Mouse (Mus musculus) Patski (cell line): ENCODE results near the gene Gmnn. TPM values are rescaled to one million over a fixed set of nuclear protein-coding genes. Genes with fewer than 3 reads are reported as not detected.

Source experiments
- ATAC-seq: fragments of 100-300 bp; one replicate; pipeline ENCODE4 v1.8.0; 2021
- CTCF ChIA-PET: fragments of 350-600 bp; sonication (Branson Sonifier 250); formaldehyde crosslinking; loops from one replicate; lab custom pipeline; 2022; ENCODE audit warnings: inconsistent platforms; lab: Charles Lee
- POLR2A ChIA-PET: fragments of 350-600 bp; sonication (Branson Sonifier 250); formaldehyde crosslinking; loops from one replicate; lab custom pipeline; 2022; ENCODE audit warnings: antibody characterized with exemption, inconsistent platforms; lab: Charles Lee
- DNase-seq: peaks from one replicate; pipeline ENCODE4 v3.0.0-alpha.2; 2011; ENCODE audit warnings: low read depth, low spot score
- H3K27me3 ChIP-seq: fragments of 371-371 bp; one replicate; pipeline ENCODE4 v1.5.1; 2021
- CTCF ChIP-seq: fragments of 100-300 bp; IDR thresholded peaks from one replicate; pipeline ENCODE4 v1.5.1; 2021
- in situ Hi-C: fragments of 300-500 bp; cut with MboI; formaldehyde crosslinking; loops from 3 replicates; pipeline ENCODE4 v1.11.1; 2018; ENCODE audit warnings: low pct_unique_long_range_greater_than_20kb, mixed read lengths
- polyA plus RNA-seq: library from polyadenylated mRNA; unstranded; gene quantifications from one replicate; pipeline ENCODE4 v1.2.3, GENCODE M21; 2021

Gmnn gene
- 61.1 TPM for polyA plus RNA-seq

GRCm38 (mm10) chr13:24761403-24762227, at the start of gene Gmnn:
TSS of gene Gmnn (minus strand) at chr13:24761923.
- ATAC-seq, result peak; percentile 95
- in situ Hi-C loops, result no loop called here
- CTCF ChIA-PET, result no interaction called here

GRCm38 (mm10) chr13:24806079-24806478, 44.4 kb upstream of the Gmnn start:
- TF ChIP-seq CTCF, result no peak
- in situ Hi-C loops, result no loop called here
- ChIA-PET POLR2A (interaction anchor here (0.6 to 1.0 kb wide), 2 partner anchors 11 to 26 kb away, joined by 3 to 4 read pairs; no protein-coding TSS in a partner anchor), CTCF (no interaction called here)
- no peak for ATAC-seq
- no peak for DNase-seq
- no peaks in the 10 kb centered on the region for H3K27me3 ChIP-seq

More at GRCm38 (mm10) chr13:24761403-24762227, at the start of gene Gmnn:
- DNase-seq, result no peak
- H3K27me3 ChIP-seq, result no peaks in the 10 kb centered on the region
- POLR2A ChIA-PET, result no interaction called here
- TF ChIP-seq CTCF, result no peak

- ChIA-PET POLR2A (interaction anchor here (1.5 kb wide), 1 partner anchor 13 kb away, joined by 3 read pairs; no protein-coding TSS in a partner anchor), CTCF (interaction anchor here (0.8 to 1.7 kb wide), 2 partner anchors 14 to 25 kb away, joined by 3 to 5 read pairs; no protein-coding TSS in a partner anchor)
- no peak for TF ChIP-seq CTCF
- no peak for DNase-seq
- in situ Hi-C loops, result no loop called here
- no peak for ATAC-seq
- H3K27me3 ChIP-seq, result no peaks in the 10 kb centered on the region
These were observed 41.5 kb upstream of the Gmnn start for GRCm38 (mm10) chr13:24803196-24803595.

- ChIA-PET POLR2A (no interaction called here), CTCF (no interaction called here)
- no peak for DNase-seq
- in situ Hi-C loops, result no loop called here
- no peak for ATAC-seq
- H3K27me3 ChIP-seq, result no peaks in the 10 kb centered on the region
- no peak for TF ChIP-seq CTCF
These were observed 40.5 kb upstream of the Gmnn start for GRCm38 (mm10) chr13:24802131-24802691.

GRCm38 (mm10) chr13:24801308-24801921, 39.7 kb upstream of the Gmnn start, which contains the start of gene BC005537:
TSS of gene BC005537 (plus strand) at chr13:24801657.
- ChIA-PET POLR2A (no interaction called here), CTCF (interaction anchor here (1.8 kb wide), 1 partner anchor 17 kb away, joined by 4 read pairs; no protein-coding TSS in a partner anchor)

GRCm38 (mm10) chr13:24800674-24801307, 39.1 kb upstream of the Gmnn start:
- TF ChIP-seq CTCF, result no peak
- CTCF ChIA-PET, result interaction anchor here (1.4 to 1.8 kb wide), 2 partner anchors 17 to 25 kb away, joined by 3 to 4 read pairs; no protein-coding TSS in a partner anchor
- ATAC-seq (peak; percentile 83), DNase-seq (peak; percentile 89)
- in situ Hi-C loops, result no loop called here
- no peaks in the 10 kb centered on the region for H3K27me3 ChIP-seq
- POLR2A ChIA-PET, result interaction anchor here (1.0 kb wide), 1 partner anchor 17 kb away, joined by 3 read pairs; no protein-coding TSS in a partner anchor

More at GRCm38 (mm10) chr13:24801308-24801921, 39.7 kb upstream of the Gmnn start, which contains the start of gene BC005537:
- no peaks in the 10 kb centered on the region for H3K27me3 ChIP-seq
- TF ChIP-seq CTCF, result no peak
- ATAC-seq (peak; percentile 34), DNase-seq (no peak)
- in situ Hi-C loops, result no loop called here

- no peaks in the 10 kb centered on the region for H3K27me3 ChIP-seq
- no peak for TF ChIP-seq CTCF
- peak; percentile 16 for ATAC-seq
- ChIA-PET POLR2A (interaction anchor here (1.0 kb wide), 1 partner anchor 16 kb away, joined by 3 read pairs; no protein-coding TSS in a partner anchor), CTCF (interaction anchor here (1.4 to 1.8 kb wide), 2 partner anchors 18 to 24 kb away, joined by 3 to 4 read pairs; no protein-coding TSS in a partner anchor)
- in situ Hi-C loops, result no loop called here
- DNase-seq, result no peak
These were observed 38.4 kb upstream of the Gmnn start for GRCm38 (mm10) chr13:24799925-24800673.

GRCm38 (mm10) chr13:24799378-24799777, 37.7 kb upstream of the Gmnn start:
- ChIA-PET CTCF (interaction anchor here (1.4 to 1.8 kb wide), 2 partner anchors 19 to 23 kb away, joined by 3 to 4 read pairs; no protein-coding TSS in a partner anchor), POLR2A (no interaction called here)
- in situ Hi-C loops, result no loop called here
- ATAC-seq (no peak), DNase-seq (no peak)
- no peaks in the 10 kb centered on the region for H3K27me3 ChIP-seq
- no peak for TF ChIP-seq CTCF

- in situ Hi-C loops, result no loop called here
- ChIA-PET CTCF (interaction anchor here (1.5 kb wide), 1 partner anchor 18 kb away, joined by 3 read pairs; no protein-coding TSS in a partner anchor), POLR2A (no interaction called here)
- no peak for TF ChIP-seq CTCF
- no peaks in the 10 kb centered on the region for H3K27me3 ChIP-seq
- ATAC-seq, result no peak
- no peak for DNase-seq
These were observed 37.0 kb upstream of the Gmnn start for GRCm38 (mm10) chr13:24798686-24799085.
